Mouse (Mus musculus) embryonic stem cell, embryonic (primary cell): ENCODE data around the gene Mpc1.

ENCODE experiments used
- CTCF ChIA-PET, 4 experiments: fragments of 300-600 bp in 2 of 4; fragments of 350-600 bp in 2 of 4; sonication (Branson Sonifier 250); formaldehyde crosslinking; loops; one replicate each; lab custom pipeline; 2022; ENCODE audit warnings: inconsistent platforms in 2 of 4; lab: Charles Lee
- POLR2A ChIA-PET, 4 experiments: fragments of 300-600 bp in 2 of 4; fragments of 350-600 bp in 2 of 4; sonication (Branson Sonifier 250); formaldehyde crosslinking; loops; one replicate each; lab custom pipeline; 2022; ENCODE audit warnings: antibody characterized with exemption in 4 of 4, inconsistent platforms in 1 of 4; lab: Charles Lee

Gene Mpc1

GRCm38 (mm10) chr17:8341360-8341963 lies 58.8 kb downstream of the Mpc1 start:
- ChIA-PET CTCF (interaction anchor here in 1 of 4 experiments (0.9 to 1.1 kb wide), 2 partner anchors 31 to 84 kb away, joined by 3 to 4 read pairs; no protein-coding TSS in a partner anchor), POLR2A (interaction anchor here in 1 of 4 experiments (1.5 kb wide), 1 partner anchor 11 kb away, joined by 3 read pairs; no protein-coding TSS in a partner anchor)

DNA sequence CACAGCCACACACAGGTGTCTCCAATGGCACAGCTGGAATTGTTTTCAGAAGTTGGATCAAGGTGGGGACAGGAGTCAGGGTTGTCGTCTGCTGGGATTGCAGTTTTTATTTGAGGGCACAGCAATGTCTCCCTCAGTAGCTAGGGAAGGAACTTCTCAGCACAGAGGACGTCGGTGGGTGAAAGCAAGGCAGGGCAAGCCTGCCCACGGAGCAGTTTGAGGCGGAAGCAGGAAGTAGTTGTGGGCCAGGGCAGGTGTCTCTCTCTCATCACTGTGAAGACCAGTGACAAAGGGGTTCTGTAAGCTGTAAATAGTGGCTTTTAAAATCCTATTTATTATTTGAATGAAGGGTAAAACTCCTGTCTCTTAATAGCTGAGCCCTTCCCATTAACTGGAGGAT lies 60.0 kb downstream of the Mpc1 start:
- ChIA-PET CTCF (interaction anchor here in 2 of 4 experiments (0.7 to 2.2 kb wide), 4 partner anchors 14 to 1200 kb away, joined by 3 to 7 read pairs (median 4); no protein-coding TSS in a partner anchor), POLR2A (interaction anchor here in 2 of 4 experiments (0.6 to 0.9 kb wide), 2 partner anchors 26 to 277 kb away, joined by 3 read pairs; no protein-coding TSS in a partner anchor)

- POLR2A ChIA-PET: interaction anchor here in 3 of 4 experiments (0.6 to 0.9 kb wide), 3 partner anchors 25 to 277 kb away, joined by 3 read pairs; no protein-coding TSS in a partner anchor
- CTCF ChIA-PET: interaction anchor here in 2 of 4 experiments (0.6 to 2.2 kb wide), 4 partner anchors 15 to 126 kb away, joined by 3 to 7 read pairs (median 4); no protein-coding TSS in a partner anchor
Observed at GRCm38 (mm10) chr17:8343416-8343815, 60.7 kb downstream of the Mpc1 start.
